Mouse (Mus musculus): ENCODE data around the gene Ddx54.
A peak's percentile ranks its signal among the peaks of the same experiment; 100 is the strongest.

- no peak for TF ChIP-seq POLR2A (IDR thresholded peaks at IDR 0.05; ENCODE audit: low read depth, low read length)
- TF ChIP-seq CTCF (IDR thresholded peaks at IDR 0.05; ENCODE audit: extremely low read depth, insufficient read depth, insufficient read length, insufficient replicate concordance): peak; percentile 77; the same call in 1 of the 2 replicates
Observed at GRCm38 (mm10) chr5:120605688-120606087, 6.9 kb upstream of the Ddx54 start.
